Mouse (Mus musculus) embryonic facial prominence, embryonic 14.5 days (tissue): Measurements from ENCODE around the gene Ly6c1. TPM values are rescaled to one million over a fixed set of nuclear protein-coding genes. Genes with fewer than 3 reads are reported as not detected.
"Not testable (repeated sequence)": the region's sequence is repeated elsewhere in the genome, so short reads cannot be mapped to it uniquely, and the experiment has no call there.

Experiments used
- ATAC-seq: fragments of 200-750 bp; cut with Nextera tagmentation; 2 replicates; pipeline ENCODE4 v1.8.0; 2017; ENCODE audit warnings: low read depth, moderate number of reproducible peaks, moderate TSS enrichment
- DNase-seq: peaks from one replicate; pipeline ENCODE4 v3.0.0-alpha.2; 2015; ENCODE audit warnings: low spot score
- H3K27ac ChIP-seq: fragments of 300-500 bp; sonication (generic); replicated peaks from 2 replicates; pipeline ENCODE4 v1.5.1; 2014; ENCODE audit warnings: low read depth, mild to moderate bottlenecking, low read length, moderate library complexity
- H3K27me3 ChIP-seq: fragments of 300-500 bp; sonication (generic); replicated peaks from 2 replicates; pipeline ENCODE4 v1.6.1; 2014; ENCODE audit warnings: low read length; ENCODE audit not compliant: control insufficient read depth, insufficient read depth
- H3K36me3 ChIP-seq: fragments of 300-500 bp; sonication (generic); 2 replicates; pipeline ENCODE4 v1.6.1; 2014; ENCODE audit warnings: low read length, mixed read lengths; ENCODE audit not compliant: control insufficient read depth, insufficient read depth
- H3K4me1 ChIP-seq: fragments of 300-500 bp; sonication (generic); 2 replicates; pipeline ENCODE4 v1.6.1; 2014; ENCODE audit warnings: antibody characterized with exemption, low read length; ENCODE audit not compliant: control insufficient read depth, insufficient read depth
- H3K4me2 ChIP-seq: fragments of 300-500 bp; sonication (generic); 2 replicates; pipeline ENCODE4 v1.6.1; 2014; ENCODE audit warnings: low read depth, mild to moderate bottlenecking, low read length, moderate library complexity, mixed read lengths
- H3K4me3 ChIP-seq: fragments of 300-500 bp; sonication (generic); 2 replicates; pipeline ENCODE4 v1.5.1; 2014; ENCODE audit warnings: low read depth, mild to moderate bottlenecking, low read length
- H3K9ac ChIP-seq: fragments of 300-500 bp; sonication (generic); 2 replicates; pipeline ENCODE4 v1.6.1; 2014; ENCODE audit warnings: low read depth, mild to moderate bottlenecking, low read length, moderate library complexity, mixed read lengths
- H3K9me3 ChIP-seq: fragments of 300-500 bp; sonication (generic); 2 replicates; pipeline ENCODE4 v1.6.1; 2016; ENCODE audit warnings: low read length; ENCODE audit not compliant: control insufficient read depth
- WGBS: fragments of 180-500 bp; shearing (Covaris S2); extraction: QIAGEN DNeasy Blood & Tissue Kit; methylation state at CpG from one replicate; pipeline ENCODE4 v1.1.7; 2014; 5-methylcytosine and 5-hydroxymethylcytosine counted together
- polyA plus RNA-seq: library from polyadenylated mRNA; unstranded; fragments of >200 nt; fragmentation: Nextera tagmentation; extraction: Ambion mirVana; gene quantifications from 2 replicates; pipeline ENCODE4 v1.2.1, GENCODE M21; 2014

Ly6c1 gene
- polyA plus RNA-seq = 14.8 and 21.5 TPM in 2 replicates

GRCm38 (mm10) chr15:75048642-75049261, at the start of gene Ly6c1:
Gene Ly6c1 (minus strand): TSS chr15:75048830.
- not testable (repeated sequence) for ATAC-seq, H3K27ac ChIP-seq

GRCm38 (mm10) chr15:75088041-75088440, 39.4 kb upstream of the Ly6c1 start:
- not testable (repeated sequence) for H3K4me2 ChIP-seq, H3K36me3 ChIP-seq, H3K9me3 ChIP-seq, ATAC-seq, H3K27me3 ChIP-seq, H3K27ac ChIP-seq, H3K4me3 ChIP-seq, H3K4me1 ChIP-seq, DNase-seq, H3K9ac ChIP-seq
- 11% methylated on average over 2 of the region's 2 CpGs for WGBS

More at GRCm38 (mm10) chr15:75048642-75049261, at the start of gene Ly6c1:
- H3K27me3 ChIP-seq, H3K9ac ChIP-seq, H3K4me3 ChIP-seq, DNase-seq, H3K36me3 ChIP-seq, H3K9me3 ChIP-seq, H3K4me2 ChIP-seq, H3K4me1 ChIP-seq: not testable (repeated sequence)
- WGBS = 100% methylated on average over 1 of the region's 1 CpGs

GRCm38 (mm10) chr15:75069965-75070364, 21.3 kb upstream of the Ly6c1 start:
- H3K27me3 ChIP-seq = no peaks in the 10 kb centered on the region
- no peaks in the 10 kb centered on the region for H3K36me3 ChIP-seq
- no peak overlapping the region for H3K4me2 ChIP-seq
- no peak overlapping the region for H3K27ac ChIP-seq
- no peak for ATAC-seq
- DNase-seq = no peak
- no peak overlapping the region for H3K4me3 ChIP-seq
- no peaks in the 10 kb centered on the region for H3K9me3 ChIP-seq
- H3K9ac ChIP-seq = no peak overlapping the region
- 78% methylated on average over 4 of the region's 4 CpGs for WGBS
- no peaks in the 10 kb centered on the region for H3K4me1 ChIP-seq

- H3K36me3 ChIP-seq, ATAC-seq, H3K9me3 ChIP-seq, H3K27me3 ChIP-seq, H3K4me2 ChIP-seq, H3K27ac ChIP-seq, H3K4me1 ChIP-seq, H3K4me3 ChIP-seq, H3K9ac ChIP-seq: not testable (repeated sequence)
- 35% methylated on average over 6 of the region's 6 CpGs for WGBS
- peak; percentile 7 for DNase-seq
Measured at GRCm38 (mm10) chr15:75062030-75062574, 13.5 kb upstream of the Ly6c1 start.

- no peaks in the 10 kb centered on the region for H3K36me3 ChIP-seq
- ATAC-seq = no peak
- H3K9ac ChIP-seq = no peak overlapping the region
- H3K9me3 ChIP-seq = no peaks in the 10 kb centered on the region
- no peak overlapping the region for H3K27ac ChIP-seq
- DNase-seq = peak; percentile 3
- no peak overlapping the region for H3K4me2 ChIP-seq
- no peaks in the 10 kb centered on the region for H3K4me1 ChIP-seq
- H3K27me3 ChIP-seq = no peaks in the 10 kb centered on the region
- no peak overlapping the region for H3K4me3 ChIP-seq
Measured at GRCm38 (mm10) chr15:75060505-75060904, 11.9 kb upstream of the Ly6c1 start.

- Histone ChIP-seq H3K4me2 (no peak overlapping the region), H3K9ac (no peak overlapping the region), H3K4me1 (no peaks in the 10 kb centered on the region), H3K27ac (no peak overlapping the region), H3K9me3 (no peaks in the 10 kb centered on the region), H3K4me3 (no peak overlapping the region), H3K27me3 (no peaks in the 10 kb centered on the region), H3K36me3 (no peaks in the 10 kb centered on the region)
- DNase-seq (no peak), ATAC-seq (no peak)
- WGBS = 67% methylated on average over 2 of the region's 2 CpGs
Measured at GRCm38 (mm10) chr15:75055985-75056384, 7.4 kb upstream of the Ly6c1 start.

- H3K9me3 ChIP-seq, H3K4me1 ChIP-seq, H3K27me3 ChIP-seq, H3K9ac ChIP-seq, H3K27ac ChIP-seq, ATAC-seq, H3K36me3 ChIP-seq, H3K4me2 ChIP-seq, H3K4me3 ChIP-seq: not testable (repeated sequence)
- DNase-seq = peak; percentile 59
- WGBS = 17% methylated on average over 3 of the region's 3 CpGs
Measured at GRCm38 (mm10) chr15:75055425-75055824, 6.8 kb upstream of the Ly6c1 start.

GRCm38 (mm10) chr15:75052414-75052813, 3.8 kb upstream of the Ly6c1 start:
- H3K4me1 ChIP-seq, H3K27ac ChIP-seq, H3K9me3 ChIP-seq, H3K36me3 ChIP-seq, ATAC-seq, H3K4me2 ChIP-seq, DNase-seq, H3K4me3 ChIP-seq, H3K9ac ChIP-seq, H3K27me3 ChIP-seq: not testable (repeated sequence)
- WGBS = 71% methylated on average over 2 of the region's 2 CpGs

- not testable (repeated sequence) for H3K4me3 ChIP-seq, H3K9ac ChIP-seq, ATAC-seq, DNase-seq, H3K4me1 ChIP-seq, H3K4me2 ChIP-seq, H3K27me3 ChIP-seq, H3K9me3 ChIP-seq, H3K36me3 ChIP-seq, H3K27ac ChIP-seq
- WGBS = 63% methylated on average over 2 of the region's 3 CpGs
Measured at GRCm38 (mm10) chr15:75051141-75051540, 2.5 kb upstream of the Ly6c1 start.
